Mouse (Mus musculus) embryonic facial prominence, embryonic 11.5 days (tissue): ENCODE measurements around the gene Npas2. TPM values are rescaled to one million over a fixed set of nuclear protein-coding genes. Genes with fewer than 3 reads are reported as not detected.

Experiments used
- ATAC-seq: fragments of 200-750 bp; cut with Nextera tagmentation; replicated peaks from 2 replicates; pipeline ENCODE4 v1.8.0; 2017; ENCODE audit warnings: low read depth; ENCODE audit not compliant: insufficient number of reproducible peaks, low FRiP score, low TSS enrichment
- DNase-seq: peaks from one replicate; pipeline ENCODE4 v3.0.0-alpha.2; 2015; ENCODE audit warnings: low spot score
- H3K27ac ChIP-seq: fragments of 300-500 bp; sonication (generic); replicated peaks from 2 replicates; pipeline ENCODE4 v1.5.1; 2014; ENCODE audit warnings: mild to moderate bottlenecking, low read depth, low read length, control low read depth
- H3K27me3 ChIP-seq: fragments of 300-500 bp; sonication (generic); 2 replicates; pipeline ENCODE4 v1.6.1; 2014; ENCODE audit warnings: mild to moderate bottlenecking, low read length, moderate library complexity, mixed read lengths; ENCODE audit not compliant: control insufficient read depth, insufficient read depth
- H3K36me3 ChIP-seq: fragments of 300-500 bp; sonication (generic); replicated peaks from 2 replicates; pipeline ENCODE4 v1.6.1; 2014; ENCODE audit warnings: low read depth, mild to moderate bottlenecking, low read length, moderate library complexity, mixed read lengths; ENCODE audit not compliant: control insufficient read depth, insufficient read depth
- H3K4me1 ChIP-seq: fragments of 300-500 bp; sonication (generic); 2 replicates; pipeline ENCODE4 v1.6.1; 2014; ENCODE audit warnings: low read length, mixed read lengths; ENCODE audit not compliant: control insufficient read depth, insufficient read depth
- H3K4me2 ChIP-seq: fragments of 300-500 bp; sonication (generic); 2 replicates; pipeline ENCODE4 v1.6.1; 2014; ENCODE audit warnings: low read depth, mild to moderate bottlenecking, control low read depth, low read length, moderate library complexity
- H3K4me3 ChIP-seq: fragments of 300-500 bp; sonication (generic); 2 replicates; pipeline ENCODE4 v1.5.1; 2014; ENCODE audit warnings: low read depth, low read length, control low read depth
- H3K9ac ChIP-seq: fragments of 300-500 bp; sonication (generic); replicated peaks from 2 replicates; pipeline ENCODE4 v1.6.1; 2014; ENCODE audit warnings: mild to moderate bottlenecking, control low read depth, low read length
- H3K9me3 ChIP-seq: fragments of 300-500 bp; sonication (generic); replicated peaks from 2 replicates; pipeline ENCODE4 v1.6.1; 2016; ENCODE audit warnings: mild to moderate bottlenecking, low read length, inconsistent platforms, mixed read lengths; ENCODE audit not compliant: control insufficient read depth
- WGBS: fragments of 180-500 bp; shearing (Covaris S2); extraction: QIAGEN DNeasy Blood & Tissue Kit; methylation state at CpG from one replicate; pipeline ENCODE4 v1.1.7; 2014; 5-methylcytosine and 5-hydroxymethylcytosine counted together
- polyA plus RNA-seq: library from polyadenylated mRNA; unstranded; fragments of >200 nt; fragmentation: Nextera tagmentation; extraction: Ambion mirVana; gene quantifications from 2 replicates; pipeline ENCODE4 v1.2.1, GENCODE M21; 2014

Gene Npas2
- polyA plus RNA-seq, 1 experiment from 2014 or later = 0.06 TPM

DNA sequence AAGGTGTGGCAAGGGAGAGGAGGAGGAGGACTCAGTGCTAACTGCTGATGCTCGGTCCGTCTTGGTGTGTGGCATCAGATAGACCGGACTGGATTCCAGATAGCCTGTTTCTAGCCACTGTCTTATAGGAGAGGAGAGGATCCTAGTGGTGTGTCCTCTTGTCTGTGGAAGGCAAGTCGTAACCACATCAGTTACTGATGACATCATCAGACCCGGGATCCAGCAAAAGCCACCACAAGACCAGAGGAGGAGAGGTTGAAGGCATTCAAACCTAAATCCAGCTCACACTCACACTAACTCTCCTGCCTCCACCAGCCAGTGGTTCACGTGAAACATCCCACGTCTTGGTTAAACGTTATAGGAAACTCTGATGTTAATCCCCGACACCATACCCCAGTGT lies 62.5 kb downstream of the Npas2 start:
- no peak for ATAC-seq

DNA sequence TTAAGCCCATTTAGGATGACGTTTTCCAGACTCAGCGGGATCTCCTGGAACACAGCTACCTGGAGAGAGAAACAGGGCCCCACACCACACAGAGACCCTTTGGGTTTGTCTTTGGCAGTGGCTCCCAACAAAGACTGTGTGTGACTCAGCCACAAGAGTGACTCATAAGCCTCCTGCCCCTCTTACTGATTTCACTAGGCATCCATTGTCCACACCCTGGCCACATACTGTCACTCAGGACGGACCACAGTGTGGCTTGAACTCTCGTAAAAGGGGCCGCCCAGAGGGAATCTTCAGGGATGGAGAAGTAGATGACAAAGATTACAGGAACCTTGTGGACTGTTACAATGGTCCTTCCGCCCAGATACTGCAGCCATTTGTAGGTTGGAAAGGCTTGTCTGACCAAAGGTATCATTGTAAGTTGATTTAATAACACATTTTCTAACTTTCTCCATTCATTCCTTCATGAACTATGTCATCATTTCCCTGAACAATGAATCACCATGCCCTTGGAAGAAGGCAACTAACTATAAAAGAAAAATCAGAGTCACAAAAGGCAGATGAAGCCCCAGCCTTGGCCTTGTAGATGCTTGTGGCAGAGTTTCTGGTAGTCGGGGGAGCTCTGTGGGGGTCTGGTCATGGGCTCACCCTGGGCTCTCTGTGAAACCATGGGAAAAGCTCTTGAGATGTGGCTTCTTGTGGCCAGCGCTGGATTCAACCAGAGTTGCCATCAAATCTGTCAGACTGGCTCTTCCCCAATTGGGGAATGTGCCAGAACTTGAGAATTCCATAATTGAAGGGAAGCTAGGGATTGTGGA lies 63.2 kb downstream of the Npas2 start:
- H3K4me3 ChIP-seq = no peak overlapping the region
- no peaks in the 10 kb centered on the region for H3K36me3 ChIP-seq
- no peak for DNase-seq
- no peaks in the 10 kb centered on the region for H3K4me1 ChIP-seq
- no peak for ATAC-seq
- no peak overlapping the region for H3K9ac ChIP-seq
- H3K27ac ChIP-seq = no peak overlapping the region
- WGBS = 87% methylated on average over 8 of the region's 8 CpGs
- H3K4me2 ChIP-seq = no peak overlapping the region
- H3K9me3 ChIP-seq = no peaks in the 10 kb centered on the region
- no peaks in the 10 kb centered on the region for H3K27me3 ChIP-seq

More for the DNA sequence above, 62.5 kb downstream of the Npas2 start:
- 87% methylated on average over 9 of the region's 9 CpGs for WGBS
- H3K4me2 ChIP-seq = no peak overlapping the region
- H3K27me3 ChIP-seq = no peaks in the 10 kb centered on the region
- H3K9me3 ChIP-seq = no peaks in the 10 kb centered on the region
- no peak for DNase-seq
- no peak overlapping the region for H3K4me3 ChIP-seq
- no peak overlapping the region for H3K27ac ChIP-seq
- H3K4me1 ChIP-seq = no peaks in the 10 kb centered on the region
- no peaks in the 10 kb centered on the region for H3K36me3 ChIP-seq
- no peak overlapping the region for H3K9ac ChIP-seq

DNA sequence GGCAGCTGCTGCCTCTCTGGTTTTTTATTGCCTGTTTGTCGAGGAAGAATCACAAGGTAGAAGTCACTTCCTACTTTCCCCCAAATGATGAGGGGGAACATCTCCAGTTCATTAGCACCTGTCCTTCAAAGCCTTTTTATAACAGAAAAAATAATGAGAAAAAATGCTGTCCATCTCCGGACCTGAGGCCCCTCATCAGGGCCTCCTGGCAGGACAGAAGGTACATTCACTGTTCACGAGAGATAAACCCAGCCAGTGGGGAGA lies 63.7 kb downstream of the Npas2 start:
- no peaks in the 10 kb centered on the region for H3K27me3 ChIP-seq
- no peak overlapping the region for H3K4me2 ChIP-seq
- no peak overlapping the region for H3K9ac ChIP-seq
- H3K27ac ChIP-seq = no peak overlapping the region
- no peaks in the 10 kb centered on the region for H3K4me1 ChIP-seq
- WGBS = 76% methylated on average over 3 of the region's 3 CpGs
- no peaks in the 10 kb centered on the region for H3K9me3 ChIP-seq
- ATAC-seq (no peak), DNase-seq (no peak)
- no peaks in the 10 kb centered on the region for H3K36me3 ChIP-seq
- no peak overlapping the region for H3K4me3 ChIP-seq

DNA sequence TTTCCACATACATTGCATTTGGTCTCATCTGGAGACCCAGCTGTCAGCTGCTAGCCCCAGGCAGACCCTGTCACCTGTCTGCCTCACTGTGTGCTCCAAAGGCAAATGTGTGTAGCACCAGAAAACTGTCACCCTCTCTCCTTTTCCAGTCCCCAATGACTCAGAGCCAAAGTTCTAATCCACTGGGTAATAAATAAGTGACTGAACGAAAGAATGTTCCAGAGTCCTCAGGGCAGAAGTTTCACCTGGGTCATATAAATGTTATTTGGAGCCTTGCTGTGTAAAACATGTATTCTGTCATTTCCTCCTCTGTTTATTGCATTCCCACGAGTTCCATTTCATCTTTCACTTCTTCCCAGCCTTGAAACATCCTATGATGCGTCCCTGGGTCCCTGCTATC lies 66.1 kb downstream of the Npas2 start:
- H3K9ac ChIP-seq = no peak overlapping the region
- WGBS = 65% methylated on average over 3 of the region's 3 CpGs
- no peak overlapping the region for H3K4me3 ChIP-seq

DNA sequence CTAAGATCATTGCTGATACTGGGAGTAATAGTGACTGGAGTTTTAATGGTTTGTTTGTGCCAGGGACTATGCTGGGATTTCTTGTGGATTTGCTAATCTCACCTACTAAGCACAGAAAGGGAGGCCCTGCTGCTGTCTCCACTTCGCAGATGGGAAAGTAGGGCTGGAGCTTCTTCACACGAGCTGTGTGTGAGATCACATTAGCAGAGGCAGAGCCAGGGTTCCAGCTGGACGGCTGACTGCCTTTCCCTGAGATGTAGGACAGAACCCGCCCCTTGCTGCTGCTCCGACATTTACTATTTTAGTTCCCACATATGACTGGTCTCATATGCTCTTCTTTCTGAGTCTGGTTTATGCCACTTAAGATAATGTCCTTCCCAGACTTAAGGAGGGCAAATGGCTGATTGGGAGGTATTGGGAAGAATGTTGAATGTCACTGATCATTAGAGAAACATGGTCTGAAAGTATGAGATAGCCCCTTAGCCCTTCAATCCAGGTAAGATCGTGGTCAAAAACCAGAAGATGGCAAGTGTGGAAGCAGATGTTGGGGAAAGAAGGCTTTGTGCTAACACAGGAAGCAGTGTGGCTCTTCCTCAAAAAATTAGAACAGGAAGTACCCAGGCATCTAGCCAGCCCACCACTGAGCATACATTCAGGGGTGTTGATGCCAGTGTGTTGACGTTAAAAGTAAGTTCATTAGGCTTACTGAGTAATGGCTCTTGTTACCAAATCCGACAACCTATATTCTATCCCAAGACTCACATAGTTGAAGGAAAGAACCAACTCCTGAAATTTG lies 66.8 kb downstream of the Npas2 start:
- no peak overlapping the region for H3K4me2 ChIP-seq
- no peak for ATAC-seq

More for the DNA sequence above, 66.1 kb downstream of the Npas2 start:
- H3K27me3 ChIP-seq = no peaks in the 10 kb centered on the region
- no peak overlapping the region for H3K4me2 ChIP-seq
- DNase-seq (no peak), ATAC-seq (no peak)
- no peak overlapping the region for H3K27ac ChIP-seq
- no peaks in the 10 kb centered on the region for H3K9me3 ChIP-seq
- H3K4me1 ChIP-seq = no peaks in the 10 kb centered on the region
- no peaks in the 10 kb centered on the region for H3K36me3 ChIP-seq

DNA sequence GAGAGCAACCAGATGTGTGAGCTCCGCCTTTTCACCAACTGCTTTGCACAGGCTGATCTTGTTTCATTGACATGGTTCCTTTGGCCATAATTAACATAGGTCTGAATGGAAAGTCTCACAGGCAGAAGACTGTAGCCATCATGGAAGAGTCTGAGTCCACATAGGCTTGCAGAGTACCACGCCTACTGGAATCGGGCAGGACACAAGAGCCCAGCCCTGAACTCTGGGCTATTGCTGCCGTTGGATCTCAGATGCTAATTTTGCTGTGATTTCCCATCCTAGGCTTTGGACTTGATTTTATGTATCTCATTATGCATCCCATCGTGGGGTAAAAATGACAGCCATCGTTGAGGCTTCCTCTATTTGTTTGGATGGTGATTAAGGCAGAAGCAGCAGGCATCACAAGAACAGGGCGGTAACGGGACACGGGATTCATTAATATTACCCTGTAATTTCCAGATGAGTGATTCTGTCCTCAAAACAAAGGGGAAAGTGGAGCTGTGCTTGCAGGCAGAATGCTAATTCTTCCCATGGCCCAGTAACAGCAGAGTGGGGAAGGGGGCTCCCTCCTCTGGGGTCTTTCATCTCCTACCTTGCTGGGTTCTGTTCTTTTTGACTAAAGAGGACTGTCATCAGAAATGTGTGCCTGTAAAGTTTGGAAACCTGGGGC lies 73.4 kb downstream of the Npas2 start:
- ATAC-seq (no peak), DNase-seq (no peak)
- Histone ChIP-seq H3K36me3 (no peaks in the 10 kb centered on the region), H3K4me3 (no peak overlapping the region), H3K4me2 (no peak overlapping the region), H3K27ac (no peak overlapping the region), H3K27me3 (no peaks in the 10 kb centered on the region), H3K9me3 (no peaks in the 10 kb centered on the region), H3K4me1 (no peaks in the 10 kb centered on the region), H3K9ac (no peak overlapping the region)
- WGBS = 84% methylated on average over 9 of the region's 9 CpGs

More for the DNA sequence above, 66.8 kb downstream of the Npas2 start:
- DNase-seq = no peak
- Histone ChIP-seq H3K4me3 (no peak overlapping the region), H3K9me3 (no peaks in the 10 kb centered on the region), H3K27me3 (no peaks in the 10 kb centered on the region), H3K4me1 (no peaks in the 10 kb centered on the region), H3K27ac (no peak overlapping the region), H3K9ac (no peak overlapping the region), H3K36me3 (no peaks in the 10 kb centered on the region)
- WGBS = 78% methylated on average over 8 of the region's 8 CpGs

DNA sequence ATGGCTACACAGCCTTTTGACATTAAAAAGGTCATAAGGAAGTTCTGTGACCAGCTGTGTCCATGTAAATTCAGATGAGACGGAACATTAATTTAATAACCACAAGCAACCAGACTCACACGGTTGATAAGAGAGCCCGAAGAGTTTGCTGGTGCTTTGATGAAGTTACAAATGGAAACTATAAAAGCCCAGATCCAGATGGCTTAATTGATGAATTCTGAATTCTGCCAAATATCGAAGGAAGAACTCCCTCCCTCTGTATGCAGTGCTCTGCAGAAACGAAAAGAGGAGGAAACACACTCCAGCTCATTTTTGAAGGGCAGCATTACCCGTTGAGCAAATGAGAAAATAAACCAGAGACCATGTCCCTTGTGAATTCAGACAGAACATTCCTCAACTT lies 79.4 kb downstream of the Npas2 start:
- H3K9me3 ChIP-seq = no peaks in the 10 kb centered on the region
- WGBS = 67% methylated on average over 6 of the region's 6 CpGs
- no peak overlapping the region for H3K4me2 ChIP-seq
- no peak overlapping the region for H3K27ac ChIP-seq
- no peak overlapping the region for H3K4me3 ChIP-seq
- DNase-seq = no peak
- no peaks in the 10 kb centered on the region for H3K27me3 ChIP-seq
- H3K36me3 ChIP-seq = no peaks in the 10 kb centered on the region
- no peak for ATAC-seq
- H3K9ac ChIP-seq = no peak overlapping the region
- no peaks in the 10 kb centered on the region for H3K4me1 ChIP-seq

DNA sequence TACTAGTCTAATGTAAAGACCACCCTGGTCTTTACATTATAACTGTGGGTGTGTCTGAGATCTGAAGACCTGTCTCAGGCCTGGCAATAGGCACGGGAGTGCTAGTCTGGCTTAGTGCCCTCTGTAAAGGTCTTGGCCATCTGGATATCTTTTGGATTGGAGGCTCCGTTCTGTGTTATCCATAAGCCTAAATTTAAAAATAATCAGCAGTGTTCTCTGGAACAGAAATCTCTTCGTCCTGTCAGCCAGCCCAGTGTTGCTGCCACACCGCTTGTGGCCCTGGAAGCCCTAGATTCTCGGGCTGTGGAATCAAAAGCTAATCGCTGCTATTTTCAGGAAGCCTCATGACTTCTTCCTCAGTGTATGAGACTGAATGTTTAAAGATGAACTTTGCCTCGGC lies 86.9 kb downstream of the Npas2 start:
- Histone ChIP-seq H3K27ac (no peak overlapping the region), H3K9me3 (no peaks in the 10 kb centered on the region), H3K27me3 (no peaks in the 10 kb centered on the region), H3K4me3 (no peak overlapping the region), H3K9ac (no peak overlapping the region), H3K36me3 (no peaks in the 10 kb centered on the region), H3K4me1 (no peaks in the 10 kb centered on the region), H3K4me2 (no peak overlapping the region)
- ATAC-seq (no peak), DNase-seq (no peak)
- 90% methylated on average over 7 of the region's 7 CpGs for WGBS
